Mouse (Mus musculus): ENCODE measurements around the gene Clstn3.
"Not testable (repeated sequence)": the region's sequence is repeated elsewhere in the genome, so short reads cannot be mapped to it uniquely, and the experiment has no call there.

The Clstn3 gene

DNA sequence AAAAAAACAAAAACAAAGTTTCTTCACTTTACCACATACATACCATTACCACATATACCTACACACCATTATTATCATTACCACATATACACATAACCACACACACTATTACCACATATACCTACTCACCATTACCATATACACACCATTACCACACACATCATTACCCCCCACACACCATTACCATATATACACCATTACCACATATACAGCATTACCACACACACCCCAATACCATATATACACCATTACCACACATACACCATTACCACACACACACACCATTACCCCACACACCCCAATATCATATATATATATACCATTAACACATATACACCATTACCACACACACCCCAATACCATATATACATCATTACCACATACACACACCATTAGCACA, 57.4 kb downstream of the Clstn3 start:
- DNase-seq = no peak

DNA sequence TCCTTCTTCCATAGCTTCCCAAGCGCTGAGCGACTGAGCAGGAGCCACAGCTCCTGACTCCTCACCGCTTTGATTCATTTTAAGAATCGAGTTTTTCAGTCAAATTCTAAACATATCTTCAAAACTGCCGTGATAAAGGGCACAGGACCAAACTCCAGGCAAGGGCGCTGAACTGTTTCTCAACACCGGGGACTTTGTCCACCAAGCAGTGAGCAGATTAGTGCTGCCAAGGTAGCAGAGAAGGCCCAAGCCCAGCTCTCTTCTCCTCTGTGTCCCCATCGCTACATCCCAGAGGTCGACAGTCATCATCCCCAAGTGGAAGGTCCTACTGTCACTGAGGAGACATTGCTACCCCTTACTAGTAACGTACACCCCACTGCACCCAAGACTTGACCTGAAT, 58.3 kb downstream of the Clstn3 start:
- peak; percentile 33 for DNase-seq

DNA sequence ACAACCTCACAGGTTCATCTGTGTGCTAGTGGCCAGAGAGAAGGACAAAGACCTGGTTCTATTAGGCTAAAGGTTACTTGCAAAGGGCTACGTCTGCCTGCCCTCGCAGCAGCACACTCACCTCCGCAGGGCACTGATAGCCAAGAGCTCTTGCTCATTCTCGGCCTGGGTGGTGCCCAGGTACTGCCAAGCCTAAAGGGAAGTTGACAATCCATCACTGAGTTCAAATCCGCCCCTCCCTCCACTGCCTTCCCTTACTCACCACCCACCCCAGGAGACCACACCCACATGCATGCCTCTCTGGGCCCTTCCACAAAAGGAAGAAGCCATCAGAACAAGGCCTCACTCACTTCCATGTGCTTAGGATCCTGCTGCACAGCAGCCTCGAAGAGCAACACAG, 64.9 kb downstream of the Clstn3 start:
- no peak for DNase-seq

DNA sequence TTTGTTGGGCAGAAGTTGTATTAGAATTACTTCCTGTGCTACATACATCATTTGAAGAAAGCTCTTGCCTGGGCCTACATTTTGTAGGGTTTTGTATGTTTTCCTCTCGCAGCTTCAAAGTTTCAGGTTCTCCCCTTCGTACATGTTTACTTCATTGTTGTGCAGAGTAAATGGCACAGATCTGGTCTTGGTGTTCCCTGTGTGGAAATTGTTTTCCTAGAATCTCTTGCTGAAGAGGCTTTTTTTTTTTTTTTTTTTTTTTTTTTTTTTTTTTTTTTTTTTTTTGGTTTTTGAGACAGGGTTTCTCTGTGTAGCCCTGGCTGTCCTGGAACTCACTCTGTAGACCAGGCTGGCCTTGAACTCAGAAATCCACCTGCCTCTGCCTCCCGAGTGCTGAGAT, 69.6 kb downstream of the Clstn3 start:
- not testable (repeated sequence) for DNase-seq

Data from kidney, adult 18-20 months (tissue).